Mouse (Mus musculus) bone marrow, adult 2 months (tissue): ENCODE data around the gene Prpf40b.

Experiments
- CTCF ChIP-seq: fragments of 200-500 bp; IDR thresholded peaks from 2 replicates; pipeline ENCODE4 v1.5.1; 2011; ENCODE audit warnings: low read length, control low read depth; ENCODE audit not compliant: control insufficient read depth, insufficient read depth
- POLR2A ChIP-seq: fragments of 200-500 bp; IDR thresholded peaks from 2 replicates; pipeline ENCODE4 v1.6.1; 2011; ENCODE audit warnings: low read depth, mild to moderate bottlenecking, control low read depth, low read length, borderline replicate concordance; ENCODE audit not compliant: control insufficient read depth

DNA sequence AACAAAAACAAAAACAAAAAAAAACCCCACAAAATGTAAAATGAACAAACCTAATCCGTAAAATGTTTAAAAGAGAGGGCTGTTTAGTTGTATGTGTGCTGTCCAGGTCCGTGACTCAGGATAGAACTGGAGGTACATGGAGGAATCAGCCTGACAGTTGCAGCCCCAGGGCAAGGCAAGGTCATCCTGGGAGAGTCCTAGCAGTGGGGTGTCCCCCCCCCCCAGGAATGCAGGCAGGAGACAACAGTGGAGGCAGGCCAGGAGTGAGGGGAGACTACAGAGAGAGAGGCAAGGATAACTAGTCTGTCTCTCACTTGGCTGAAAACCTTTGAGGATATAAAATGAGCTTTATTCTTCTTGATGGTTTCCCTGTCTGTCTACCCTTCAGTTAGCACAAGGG is 30.5 kb upstream of the Prpf40b start:
- TF ChIP-seq POLR2A (no peak), CTCF (no peak)
